Mouse (Mus musculus) ovary, postnatal 36 days (tissue): ENCODE results near the gene Gpa33.

Experiments
- DNase-seq: peaks from one replicate; pipeline ENCODE4 v3.0.0; 2022; ENCODE audit warnings: low spot score, mixed read lengths

Gpa33 gene

GRCm38 (mm10) chr1:166164580-166164979 lies 34.5 kb downstream of the Gpa33 start:
- no peak for DNase-seq

DNA sequence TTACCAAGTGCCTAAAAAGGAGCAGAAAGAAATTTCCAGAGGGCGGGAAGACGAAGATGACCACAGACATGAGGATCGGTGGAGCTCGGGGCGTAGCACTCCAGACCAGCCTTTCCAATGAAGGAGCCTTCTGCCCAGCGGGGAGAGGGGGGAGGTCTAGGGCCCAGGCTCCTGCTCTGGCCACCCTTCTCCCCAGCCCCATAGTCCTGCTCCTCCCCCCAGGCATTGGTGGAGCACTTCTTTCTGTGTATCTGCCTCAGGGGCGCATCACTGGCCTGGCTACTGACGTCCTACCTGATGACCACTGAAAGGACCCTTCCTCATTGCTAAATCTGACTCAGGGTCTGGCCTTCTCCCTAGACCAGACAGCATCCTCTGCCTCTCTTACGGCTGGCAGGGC lies 35.1 kb downstream of the Gpa33 start:
- DNase-seq: no peak

- no peak for DNase-seq
Observed at GRCm38 (mm10) chr1:166167405-166167804, 37.4 kb downstream of the Gpa33 start.

- no peak for DNase-seq
Observed at GRCm38 (mm10) chr1:166168017-166168416, 38.0 kb downstream of the Gpa33 start.

DNA sequence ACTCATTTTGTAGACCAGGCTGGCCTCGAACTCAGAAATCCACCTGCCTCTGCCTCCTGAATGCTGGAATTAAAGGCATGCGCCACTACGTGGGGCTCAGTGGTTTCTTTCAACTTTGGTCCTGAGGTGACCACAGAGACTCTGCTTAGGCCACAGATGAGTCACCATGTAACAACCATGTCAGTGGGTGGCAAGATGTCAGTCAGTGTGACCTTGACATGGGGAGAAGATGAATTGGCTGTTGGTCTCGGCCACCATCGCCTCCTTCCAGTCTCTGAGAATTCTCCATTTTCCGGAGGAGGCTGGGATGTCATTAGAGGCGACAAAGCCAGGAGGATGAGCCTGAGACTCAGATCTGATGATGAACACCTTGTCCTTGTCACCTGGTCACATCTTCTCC lies 39.7 kb downstream of the Gpa33 start:
- DNase-seq: no peak

GRCm38 (mm10) chr1:166170852-166171251 lies 40.8 kb downstream of the Gpa33 start:
- DNase-seq: no peak

DNA sequence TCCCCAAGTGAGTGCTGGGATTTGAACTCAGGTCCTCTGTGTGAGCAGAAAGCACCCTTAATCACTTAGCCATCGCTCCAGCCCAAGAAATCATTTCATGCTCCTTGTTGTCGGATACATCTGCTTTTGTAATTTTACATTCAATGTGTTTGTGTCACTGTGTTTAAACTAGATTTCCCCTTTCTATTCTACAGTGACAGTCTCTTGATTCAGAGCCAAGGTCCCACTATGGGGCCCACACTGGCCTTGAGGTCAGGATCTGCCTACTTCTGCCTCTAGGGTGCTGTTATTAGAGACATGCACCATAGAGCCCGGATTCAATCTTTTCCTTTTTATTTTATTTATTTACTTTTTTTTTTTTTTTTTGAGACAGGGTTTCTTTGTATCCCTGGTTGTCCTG lies 43.0 kb downstream of the Gpa33 start:
- no peak for DNase-seq

- no peak for DNase-seq
Observed at GRCm38 (mm10) chr1:166173621-166174020, 43.6 kb downstream of the Gpa33 start.

DNA sequence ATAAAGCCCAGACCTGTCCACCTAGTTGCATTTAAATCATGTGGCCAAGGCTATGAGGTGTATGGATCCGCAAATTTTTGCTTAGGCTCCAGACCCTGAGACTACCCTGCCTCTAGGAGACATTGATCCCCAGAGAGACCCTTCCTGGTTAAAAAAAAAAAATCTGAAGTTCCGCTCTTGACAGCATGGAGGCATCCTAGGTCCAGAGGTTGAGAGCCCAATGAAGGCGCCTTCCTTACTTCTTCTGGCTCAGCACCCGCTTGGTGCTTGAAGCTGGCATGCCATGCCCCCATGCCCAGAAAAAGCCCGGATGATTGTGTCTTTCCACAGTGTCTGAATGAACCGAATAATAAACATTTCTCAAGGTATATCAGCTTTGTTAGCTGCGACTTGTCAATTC lies 51.5 kb downstream of the Gpa33 start:
- no peak for DNase-seq

DNA sequence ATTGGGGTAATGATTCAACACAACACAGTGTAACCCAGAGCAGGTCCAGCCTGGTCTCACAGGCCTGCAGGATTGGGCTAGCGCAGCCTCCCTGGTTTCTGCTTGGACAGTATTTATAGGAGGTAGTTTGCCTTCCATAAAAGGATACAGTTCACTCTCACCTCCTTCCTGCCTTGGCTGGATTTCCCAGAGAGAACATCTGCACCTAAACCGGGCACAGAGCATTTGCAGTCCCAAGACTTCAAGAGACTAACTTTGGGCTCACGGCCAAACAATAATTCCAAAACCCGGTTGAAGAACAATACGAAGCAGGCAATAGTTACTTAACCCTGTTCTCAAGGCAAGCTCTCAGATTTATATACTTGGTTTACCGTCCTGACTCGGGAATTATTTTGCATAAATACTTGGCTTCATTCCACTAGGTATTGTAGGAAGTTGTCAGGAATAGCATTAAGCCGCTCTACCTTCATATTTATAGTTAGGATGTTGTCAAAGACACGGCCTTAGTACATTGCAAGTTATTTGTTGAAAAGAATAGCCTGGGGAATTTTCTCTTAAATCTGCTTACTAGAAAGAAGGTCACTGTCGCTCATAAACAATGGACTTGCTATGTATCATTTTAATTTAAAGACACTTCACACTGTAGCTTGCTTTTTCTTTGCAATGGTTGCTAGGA lies 53.1 kb downstream of the Gpa33 start:
- no peak for DNase-seq

- DNase-seq: no peak
Observed at GRCm38 (mm10) chr1:166184391-166185229, 54.6 kb downstream of the Gpa33 start.

DNA sequence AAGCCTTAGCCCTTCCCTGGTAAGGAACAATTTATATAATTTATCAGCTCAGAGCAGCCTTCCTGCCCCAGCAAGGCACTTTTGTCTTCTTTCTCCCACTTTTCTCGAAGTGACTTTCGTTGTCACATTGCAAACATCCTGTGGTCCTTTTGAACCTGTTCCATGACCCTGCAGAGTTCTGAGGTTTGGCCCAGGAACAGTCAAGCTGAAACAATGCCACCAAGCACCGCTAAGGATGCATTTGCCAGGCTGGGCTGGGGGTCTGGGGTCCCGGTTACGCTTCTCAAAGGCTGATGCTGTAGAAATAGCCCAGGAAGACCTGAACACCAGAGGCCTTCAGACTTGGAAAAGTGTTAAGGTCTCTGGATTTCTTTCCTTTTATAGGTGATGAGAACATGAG lies 55.3 kb downstream of the Gpa33 start:
- DNase-seq: no peak

DNA sequence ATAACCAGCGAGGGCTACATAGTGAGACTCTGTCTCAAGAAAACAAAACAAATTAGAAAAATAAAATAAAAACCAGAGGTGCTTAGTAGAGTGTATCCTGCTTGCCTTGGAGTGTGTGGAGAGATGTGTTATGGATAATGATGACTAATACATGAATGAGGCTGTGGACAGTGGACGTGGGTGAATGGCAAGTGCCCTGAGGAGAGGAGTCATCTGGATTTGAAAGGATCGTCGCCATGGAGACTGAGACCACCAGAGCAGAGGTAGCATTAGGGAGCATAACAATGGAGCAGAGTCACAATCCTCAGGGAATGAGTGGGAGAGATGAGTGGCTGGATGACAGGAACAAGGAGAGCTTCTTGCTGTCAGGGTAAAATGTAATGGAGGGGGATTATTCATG lies 59.8 kb downstream of the Gpa33 start:
- no peak for DNase-seq

DNA sequence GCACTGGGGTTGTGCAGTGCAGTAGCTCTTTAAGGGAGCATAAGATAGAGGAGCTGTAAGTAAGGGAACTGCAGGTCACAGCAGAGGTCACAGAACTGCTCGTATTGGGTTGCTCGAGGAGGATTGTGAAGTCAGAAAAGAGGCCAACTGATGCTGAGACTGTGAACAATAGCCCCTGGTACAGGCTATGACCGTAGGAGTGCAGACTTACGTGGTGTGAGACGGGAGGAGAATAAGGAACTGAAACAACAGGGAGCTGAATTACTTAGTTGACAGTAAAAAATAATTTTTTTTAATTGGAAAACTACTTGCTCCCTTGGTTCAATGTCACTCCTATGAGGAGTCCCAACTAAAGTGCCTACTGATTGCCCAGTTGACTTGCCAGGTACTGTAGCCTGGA lies 74.1 kb downstream of the Gpa33 start:
- DNase-seq: no peak

- DNase-seq: no peak
Observed at GRCm38 (mm10) chr1:166205159-166205558, 75.1 kb downstream of the Gpa33 start.

- DNase-seq: no peak
Observed at GRCm38 (mm10) chr1:166209371-166209770, 79.3 kb downstream of the Gpa33 start.

GRCm38 (mm10) chr1:166214181-166214580 lies 84.1 kb downstream of the Gpa33 start:
- no peak for DNase-seq
